Mouse (Mus musculus): ENCODE measurements around the gene Spats2.
"Not testable (repeated sequence)": the region's sequence is repeated elsewhere in the genome, so short reads cannot be mapped to it uniquely, and the experiment has no call there.

Gene Spats2

GRCm38 (mm10) chr15:99138389-99138788 lies 12.7 kb downstream of the Spats2 start:
- DNase-seq (ENCODE audit: low read depth, low spot score): no peak

GRCm38 (mm10) chr15:99139669-99140068 lies 14.0 kb downstream of the Spats2 start:
- DNase-seq (ENCODE audit: low read depth, low spot score): no peak

GRCm38 (mm10) chr15:99150516-99150915 lies 24.8 kb downstream of the Spats2 start:
- DNase-seq (ENCODE audit: low read depth, low spot score): no peak

GRCm38 (mm10) chr15:99151324-99151723 lies 25.6 kb downstream of the Spats2 start:
- no peak for DNase-seq (ENCODE audit: low read depth, low spot score)

- DNase-seq (ENCODE audit: low read depth, low spot score): no peak
Measured at GRCm38 (mm10) chr15:99153466-99153865, 27.8 kb downstream of the Spats2 start.

- DNase-seq (ENCODE audit: low read depth, low spot score): not testable (repeated sequence)
Measured at GRCm38 (mm10) chr15:99154515-99154914, 28.8 kb downstream of the Spats2 start.

GRCm38 (mm10) chr15:99163512-99164365 lies 38.0 kb downstream of the Spats2 start:
- no peak for DNase-seq (ENCODE audit: low read depth, low spot score)

- no peak for DNase-seq (ENCODE audit: low read depth, low spot score)
Measured at GRCm38 (mm10) chr15:99172131-99172530, 46.4 kb downstream of the Spats2 start.

- DNase-seq (ENCODE audit: low read depth, low spot score): no peak
Measured at GRCm38 (mm10) chr15:99179639-99180038, 53.9 kb downstream of the Spats2 start.

GRCm38 (mm10) chr15:99184217-99184914 lies 58.6 kb downstream of the Spats2 start:
- DNase-seq (ENCODE audit: low read depth, low spot score): no peak

GRCm38 (mm10) chr15:99194358-99194757 lies 68.6 kb downstream of the Spats2 start:
- no peak for DNase-seq (ENCODE audit: low read depth, low spot score)

GRCm38 (mm10) chr15:99195043-99195442 lies 69.3 kb downstream of the Spats2 start:
- no peak for DNase-seq (ENCODE audit: low read depth, low spot score)

GRCm38 (mm10) chr15:99198761-99199160 lies 73.0 kb downstream of the Spats2 start:
- no peak for DNase-seq (ENCODE audit: low read depth, low spot score)

- DNase-seq (ENCODE audit: low read depth, low spot score): no peak
Measured at GRCm38 (mm10) chr15:99205959-99206358, 80.2 kb downstream of the Spats2 start.

- no peak for DNase-seq (ENCODE audit: low read depth, low spot score)
Measured at GRCm38 (mm10) chr15:99213183-99213582, 87.5 kb downstream of the Spats2 start.

GRCm38 (mm10) chr15:99214941-99215340 lies 89.2 kb downstream of the Spats2 start:
- peak; percentile 73 for DNase-seq (ENCODE audit: low read depth, low spot score)

- no peak for DNase-seq (ENCODE audit: low read depth, low spot score)
Measured at GRCm38 (mm10) chr15:99215741-99216463, 90.2 kb downstream of the Spats2 start.

- DNase-seq (ENCODE audit: low read depth, low spot score): no peak
Measured at GRCm38 (mm10) chr15:99217630-99218029, 91.9 kb downstream of the Spats2 start.

- no peak for DNase-seq (ENCODE audit: low read depth, low spot score)
Measured at GRCm38 (mm10) chr15:99221315-99221952, 95.7 kb downstream of the Spats2 start.

GRCm38 (mm10) chr15:99222794-99223584 lies 97.3 kb downstream of the Spats2 start:
- no peak for DNase-seq (ENCODE audit: low read depth, low spot score)
